Mouse (Mus musculus): ENCODE data around the gene Olfr159.
"Not testable (repeated sequence)": the region's sequence is repeated elsewhere in the genome, so short reads cannot be mapped to it uniquely, and the experiment has no call there.

Gene Olfr159

GRCm38 (mm10) chr4:43770909-43771308 lies at the start of gene Olfr159:
Olfr159 (minus strand) TSS chr4:43771009.
- no peak for DNase-seq (ENCODE audit: low spot score)

- DNase-seq (ENCODE audit: low spot score): no peak
These were observed 28.1 kb upstream of the Olfr159 start for GRCm38 (mm10) chr4:43798936-43799335.

GRCm38 (mm10) chr4:43795844-43796243 lies 25.0 kb upstream of the Olfr159 start:
- DNase-seq (ENCODE audit: low spot score): not testable (repeated sequence)

- DNase-seq (ENCODE audit: low spot score): no peak
These were observed 24.5 kb upstream of the Olfr159 start for GRCm38 (mm10) chr4:43795296-43795695.

- DNase-seq (ENCODE audit: low spot score): no peak
These were observed 1.5 kb upstream of the Olfr159 start for GRCm38 (mm10) chr4:43772304-43772703.

GRCm38 (mm10) chr4:43771626-43772025 lies 817 bp upstream of the Olfr159 start:
- no peak for DNase-seq (ENCODE audit: low spot score)

- DNase-seq (ENCODE audit: low spot score): no peak
These were observed 1.4 kb downstream of the Olfr159 start for GRCm38 (mm10) chr4:43769374-43769773.

- DNase-seq (ENCODE audit: low spot score): no peak
These were observed 2.5 kb downstream of the Olfr159 start for GRCm38 (mm10) chr4:43768341-43768740.

GRCm38 (mm10) chr4:43763410-43763809 lies 7.4 kb downstream of the Olfr159 start:
- peak; percentile 18 for DNase-seq (ENCODE audit: low spot score)

GRCm38 (mm10) chr4:43761336-43761735 lies 9.5 kb downstream of the Olfr159 start:
- no peak for DNase-seq (ENCODE audit: low spot score)

- DNase-seq (ENCODE audit: low spot score): peak; percentile 29
These were observed 10.3 kb downstream of the Olfr159 start for GRCm38 (mm10) chr4:43760460-43760859.

GRCm38 (mm10) chr4:43759571-43760418 lies 11.0 kb downstream of the Olfr159 start:
- DNase-seq (ENCODE audit: low spot score): no peak

- DNase-seq (ENCODE audit: low spot score): no peak
These were observed 13.6 kb downstream of the Olfr159 start for GRCm38 (mm10) chr4:43757213-43757612.

GRCm38 (mm10) chr4:43745187-43745586 lies 25.6 kb downstream of the Olfr159 start:
- DNase-seq (ENCODE audit: low spot score): peak; percentile 22

- DNase-seq (ENCODE audit: low spot score): no peak
These were observed 27.7 kb downstream of the Olfr159 start for GRCm38 (mm10) chr4:43743099-43743498.

GRCm38 (mm10) chr4:43742637-43743036 lies 28.2 kb downstream of the Olfr159 start:
- DNase-seq (ENCODE audit: low spot score): no peak

GRCm38 (mm10) chr4:43741526-43741925 lies 29.3 kb downstream of the Olfr159 start:
- DNase-seq (ENCODE audit: low spot score): no peak

GRCm38 (mm10) chr4:43738989-43739674 lies 31.7 kb downstream of the Olfr159 start:
- no peak for DNase-seq (ENCODE audit: low spot score)

GRCm38 (mm10) chr4:43737144-43737543 lies 33.7 kb downstream of the Olfr159 start:
- DNase-seq (ENCODE audit: low spot score): no peak

- DNase-seq (ENCODE audit: low spot score): no peak
These were observed 37.6 kb downstream of the Olfr159 start for GRCm38 (mm10) chr4:43733186-43733585.

GRCm38 (mm10) chr4:43732171-43732570 lies 38.6 kb downstream of the Olfr159 start:
- DNase-seq (ENCODE audit: low spot score): no peak

- DNase-seq (ENCODE audit: low spot score): no peak
These were observed 40.0 kb downstream of the Olfr159 start for GRCm38 (mm10) chr4:43730750-43731297.
